Mouse (Mus musculus) bone marrow macrophage, adult 2 months (primary cell): ENCODE measurements around the gene Tnrc6b.

Experiments used
- CTCF ChIP-seq: IDR thresholded peaks from 2 replicates; pipeline ENCODE4 v1.5.1; 2012; ENCODE audit warnings: low read depth, mild to moderate bottlenecking, low read length, moderate library complexity
- POLR2A ChIP-seq: IDR thresholded peaks from 2 replicates; pipeline ENCODE4 v1.6.1; 2012; ENCODE audit warnings: mild to moderate bottlenecking, low read depth, low read length, borderline replicate concordance

DNA sequence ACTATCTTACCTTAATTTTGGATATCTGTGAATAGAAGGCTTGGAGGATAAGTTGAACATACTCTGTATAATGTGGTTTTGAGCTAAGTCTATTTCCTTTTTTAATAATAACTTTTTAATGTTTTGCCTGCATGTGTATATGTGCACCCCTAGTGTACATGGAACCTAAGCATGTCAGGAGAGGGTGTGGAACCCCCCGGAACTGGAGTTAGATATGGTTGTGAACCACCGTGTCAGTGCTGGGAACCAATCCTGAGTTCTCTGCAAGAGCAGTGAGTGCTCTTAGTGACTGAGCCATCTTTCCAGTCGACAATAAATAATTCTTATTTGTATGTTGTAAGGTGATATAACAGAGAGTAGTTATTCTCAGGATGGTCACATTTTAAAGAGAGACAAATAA, 49.4 kb downstream of the Tnrc6b start:
- TF ChIP-seq CTCF (no peak), POLR2A (no peak)
